Mouse (Mus musculus) embryonic fibroblast, embryonic 13.5 days (primary cell): ENCODE measurements around the gene Atp6v1f.
A peak's percentile ranks its signal among the peaks of the same experiment; 100 is the strongest.

Source experiments
- CTCF ChIP-seq: IDR thresholded peaks from 2 replicates; pipeline ENCODE4 v1.5.1; 2011; ENCODE audit warnings: mild to moderate bottlenecking, control low read depth, low read length, moderate library complexity, borderline replicate concordance; ENCODE audit not compliant: insufficient read depth
- POLR2A ChIP-seq: IDR thresholded peaks from 2 replicates; pipeline ENCODE4 v1.6.1; 2011; ENCODE audit warnings: low read depth, mild to moderate bottlenecking, control low read depth, low read length, moderate library complexity

DNA sequence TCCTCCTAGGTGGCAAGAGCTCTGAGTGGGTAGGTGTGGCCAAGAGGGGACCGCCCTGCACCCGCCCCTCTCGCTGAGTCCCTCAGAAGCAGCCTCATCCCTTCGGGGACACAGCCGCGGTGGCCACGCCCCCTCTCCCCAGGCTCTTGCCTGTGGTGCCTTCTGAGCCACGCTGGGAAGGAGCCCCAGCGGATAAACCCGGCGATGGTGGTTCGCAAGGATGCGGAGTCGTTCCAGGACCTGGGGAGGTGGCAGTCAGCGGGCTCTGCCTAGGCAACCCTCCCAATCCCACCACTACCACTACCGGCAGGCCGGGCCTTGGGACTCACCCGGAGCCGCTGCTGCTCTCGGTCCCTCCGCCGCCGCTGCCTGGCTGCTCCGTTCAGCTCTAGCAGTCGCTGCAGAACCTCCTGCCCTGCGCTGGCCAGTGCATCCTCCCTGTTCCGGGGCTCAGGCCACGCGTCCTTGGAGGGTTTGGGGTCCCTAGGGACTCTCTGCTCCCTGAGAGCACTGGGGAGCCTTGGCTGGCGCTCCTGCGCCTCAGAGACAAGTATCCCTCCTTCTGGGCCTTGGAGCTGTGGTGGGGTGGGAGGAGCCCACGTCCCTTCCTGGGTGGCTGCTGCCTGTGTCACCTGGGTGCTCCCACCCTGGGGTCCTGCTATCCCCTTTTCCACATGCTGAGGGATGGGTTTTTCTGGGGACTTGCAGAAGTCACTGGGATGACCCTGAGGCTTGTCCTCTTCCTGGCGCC is 6.6 kb downstream of the Atp6v1f start:
- peak; percentile 67 for TF ChIP-seq POLR2A
- TF ChIP-seq CTCF: no peak
